11 mouse cellular contexts compared by ENCODE assay signal in the genomic region with DNA sequence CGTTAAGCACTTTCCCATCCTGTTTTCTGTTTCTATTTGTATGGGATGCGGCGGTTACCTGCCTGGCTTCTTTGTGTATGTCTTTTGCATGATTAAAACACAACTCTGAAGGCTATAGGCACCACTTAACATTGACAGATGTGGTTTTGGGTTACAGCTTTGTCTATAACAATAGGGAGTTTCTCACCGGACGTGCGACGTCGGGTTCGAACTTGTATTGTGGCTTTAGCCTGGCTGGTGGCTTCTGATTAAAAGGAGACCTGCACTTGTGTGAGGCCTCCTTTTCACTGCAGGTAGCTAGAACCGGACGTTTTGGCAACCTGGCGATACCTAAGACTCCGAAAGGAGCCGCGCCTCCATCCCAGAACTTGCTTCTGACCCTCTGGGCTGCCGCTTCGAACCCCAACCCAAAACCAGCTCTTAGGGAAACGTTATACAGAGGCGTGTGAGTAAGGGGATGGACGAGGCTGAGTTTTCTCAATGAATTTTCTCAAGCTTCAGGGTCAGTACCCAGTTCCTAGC. TPM values are rescaled to one million over a fixed set of nuclear protein-coding genes. Genes with fewer than 3 reads are reported as not detected.
DNase-seq lines count a peak whose midpoint lies in the region; ATAC-seq and TF ChIP-seq lines count a peak whose summit lies in the region.
"Had no signal": no experiment of that assay in that cellular context is flagged by ENCODE, and none has a peak within 500 bp of the region (broad histone marks: within the 10 kb centered on the region; RNA-seq: fewer than 3 reads in every experiment).

No protein-coding gene starts in this region.

- no peak for ATAC-seq in heart, embryonic 15.5 days (replicated peaks; ENCODE audit: insufficient number of reproducible peaks, insufficient read depth, low FRiP score, low read depth)
- ATAC-seq in midbrain, embryonic 15.5 days (replicated peaks) = peak; percentile 5; the same call in 1 of the 2 replicates

- DNase-seq in heart, adult 11 months = no peak
- peak; percentile 27 for DNase-seq in brain, embryonic 14.5 days (ENCODE audit: low read depth)
- peak; percentile 50 for DNase-seq in limb, embryonic 10.5 days (ENCODE audit: low spot score)
- DNase-seq in spleen, postnatal 4 days (ENCODE audit: low spot score in 2 of 2) = no peak
- no peak for DNase-seq in kidney, adult 8-10 months
- DNase-seq: cerebellum, postnatal 25 days; kidney, adult 18-20 months; lung, postnatal 14 days had no signal

- WGBS in heart, embryonic 15.5 days = 6% methylated on average over 20 of the region's 20 CpGs
- WGBS in limb, embryonic 10.5 days = 1% methylated on average over 20 of the region's 20 CpGs
- WGBS in midbrain, embryonic 15.5 days = 13% methylated on average over 20 of the region's 20 CpGs

- H3K36me3 ChIP-seq in heart, embryonic 15.5 days = no peaks in the 10 kb centered on the region
- no peaks in the 10 kb centered on the region for H3K36me3 ChIP-seq in limb, embryonic 10.5 days
- H3K36me3 ChIP-seq in midbrain, embryonic 15.5 days (replicated peaks) = no peaks in the 10 kb centered on the region

- peak overlapping the region; percentile 14; the same call in 1 of the 2 replicates for H3K4me3 ChIP-seq in heart, embryonic 15.5 days
- H3K4me3 ChIP-seq in limb, embryonic 10.5 days = peak overlapping the region; percentile 25; the same call in 1 of the 2 replicates
- 0 out of 2 replicates have a peak overlapping the region, but pooled peaks have one; percentile 20 for H3K4me3 ChIP-seq in midbrain, embryonic 15.5 days

- no peak overlapping the region for H3K9ac ChIP-seq in heart, embryonic 15.5 days
- no peak overlapping the region for H3K9ac ChIP-seq in midbrain, embryonic 15.5 days

- TF ChIP-seq POLR2A in brain, embryonic 14.5 days (IDR thresholded peaks at IDR 0.05; ENCODE audit: borderline replicate concordance, extremely low read depth, insufficient read depth, insufficient read length, poor library complexity, severe bottlenecking) = no peak

- H3K4me2 ChIP-seq in heart, embryonic 15.5 days = no peak overlapping the region
- peak overlapping the region; percentile 49 for H3K4me2 ChIP-seq in midbrain, embryonic 15.5 days

- no peaks in the 10 kb centered on the region for H3K9me3 ChIP-seq in heart, embryonic 15.5 days (replicated peaks)
- no peaks in the 10 kb centered on the region for H3K9me3 ChIP-seq in limb, embryonic 10.5 days (replicated peaks)
- no peaks in the 10 kb centered on the region for H3K9me3 ChIP-seq in midbrain, embryonic 15.5 days

- no peak for TF ChIP-seq CTCF in brain, embryonic 14.5 days (IDR thresholded peaks at IDR 0.05; ENCODE audit: borderline replicate concordance, extremely low read depth, insufficient read depth, insufficient read length)

- H3K27me3 ChIP-seq in heart, embryonic 15.5 days = peaks cover 98% of the 10 kb centered on the region
- H3K27me3 ChIP-seq in limb, embryonic 10.5 days (ENCODE audit: low read depth, poor library complexity, severe bottlenecking) = peaks cover 93% of the 10 kb centered on the region
- H3K27me3 ChIP-seq in midbrain, embryonic 15.5 days (replicated peaks) = peaks cover 35% of the 10 kb centered on the region

- no peak overlapping the region for H3K27ac ChIP-seq in heart, embryonic 15.5 days
- H3K27ac ChIP-seq in limb, embryonic 10.5 days = no peak overlapping the region
- H3K27ac ChIP-seq in midbrain, embryonic 15.5 days = peak overlapping the region; percentile 72

- peaks cover 10% of the 10 kb centered on the region for H3K4me1 ChIP-seq in heart, embryonic 15.5 days (replicated peaks)
- peaks cover 23% of the 10 kb centered on the region for H3K4me1 ChIP-seq in limb, embryonic 10.5 days
- peaks cover 24% of the 10 kb centered on the region for H3K4me1 ChIP-seq in midbrain, embryonic 15.5 days

RNA-seq across cellular contexts. Expression of a gene that starts 19.0 kb away (rescaled TPM):
- not detected in 2 replicates for polyA plus RNA-seq in heart, embryonic 15.5 days (2015; fragmentation: Nextera tagmentation; extraction: Ambion mirVana)
- 44.7 and 65.6 TPM in 2 replicates for polyA plus RNA-seq in brain, embryonic 14.5 days (2012; rRNA removed)
- 0.06 TPM in 1 of 2 replicates, not detected in the other for polyA plus RNA-seq in limb, embryonic 10.5 days (2016; fragmentation: Nextera tagmentation; extraction: Ambion mirVana)
- polyA plus RNA-seq in midbrain, embryonic 15.5 days (2015; fragmentation: Nextera tagmentation; extraction: Ambion mirVana) = 83.5 and 83.6 TPM in 2 replicates
- polyA plus RNA-seq: gonadal fat pad, adult 2 months had no signal

Comparison
In these comparisons a context has a peak if more than half of its experiments do, and no peak if none do; other contexts are left out.
1. DNase-seq: peak in brain, embryonic 14.5 days (single experiment) and limb, embryonic 10.5 days (single experiment); none in heart, adult 11 months (single experiment), spleen, postnatal 4 days (0 of 2) and kidney, adult 8-10 months (0 of 2).
2. RNA of a gene that starts 19.0 kb away (polyA plus RNA-seq): 83.5 to 83.6 TPM in midbrain, embryonic 15.5 days and 44.7 to 65.6 TPM in brain, embryonic 14.5 days; 0.06 TPM in limb, embryonic 10.5 days and not detected in heart, embryonic 15.5 days; every median in the first group is over 10 times any median in the second.
3. Peak in every context shown above with its lines, with median percentiles within 50 percentile points of each other: H3K4me3 ChIP-seq.